Mouse (Mus musculus) B cell, adult 2 months (primary cell): ENCODE measurements around the gene Tm9sf4.

ENCODE experiments used
- DNase-seq, 2 experiments: peaks; one replicate each; pipeline ENCODE4 v3.0.0; 2022

Gene Tm9sf4

DNA sequence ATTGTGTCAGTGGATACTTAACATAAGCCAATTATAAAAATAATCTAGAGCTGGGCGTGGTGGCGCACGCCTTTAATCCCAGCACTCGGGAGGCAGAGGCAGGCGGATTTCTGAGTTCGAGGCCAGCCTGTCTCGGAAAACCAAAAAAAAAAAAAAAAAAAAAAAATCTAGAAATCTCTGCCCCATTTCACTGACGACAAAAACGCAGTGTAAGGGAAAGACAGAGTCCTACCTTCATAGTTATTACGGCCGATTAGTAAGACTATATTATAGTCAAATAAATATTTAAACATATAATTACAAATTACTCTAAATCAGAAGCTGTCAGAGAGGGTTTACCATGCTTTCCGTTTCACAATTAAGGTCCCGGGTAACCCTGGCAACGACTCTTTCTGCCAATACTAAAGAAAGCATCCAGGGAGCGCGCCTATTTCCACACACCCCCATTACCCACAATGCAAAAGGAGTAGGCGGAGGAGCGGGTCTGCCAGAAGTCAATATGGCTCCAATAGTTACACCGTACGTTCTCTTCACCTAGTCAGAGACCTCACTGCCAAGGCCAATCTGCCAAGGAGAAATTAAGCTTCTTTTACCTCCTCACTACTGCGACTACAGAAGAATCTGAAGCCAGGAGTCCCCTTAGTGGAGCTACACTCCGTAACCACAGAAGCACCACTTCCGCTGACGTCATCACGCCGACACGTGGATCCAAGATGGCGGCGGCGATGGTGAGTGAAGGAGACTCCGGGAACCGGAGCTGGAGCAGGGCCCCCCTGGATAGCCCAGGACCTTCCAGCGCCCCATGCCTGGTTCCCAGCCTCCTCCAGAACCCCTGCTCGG lies at the start of gene Tm9sf4:
Gene Tm9sf4, plus strand, starts transcription at position 460 of the 840 bp plus-strand sequence.
- peak; percentile 92 to 94 for DNase-seq

DNA sequence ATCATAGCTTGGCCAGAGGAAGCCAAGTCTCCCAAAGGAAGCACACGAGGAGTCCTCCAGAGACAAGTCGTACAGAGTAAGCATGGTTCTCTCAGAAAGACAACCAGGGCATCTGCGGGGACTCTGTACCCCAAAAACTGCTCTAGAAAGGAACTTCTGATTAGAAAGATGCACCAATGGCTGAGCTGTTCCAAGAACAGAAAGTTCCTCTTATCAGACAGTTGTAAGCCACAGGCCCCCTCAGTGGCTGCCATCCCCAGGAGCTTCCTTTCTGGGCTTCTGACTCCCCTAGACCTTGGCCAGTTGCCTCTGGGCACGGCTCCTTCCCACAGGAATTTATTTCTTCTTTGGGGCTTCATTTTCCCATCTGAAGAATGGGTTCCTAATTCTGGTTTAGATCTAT lies 45.4 kb upstream of the Tm9sf4 start:
- peak in 1 of 2 experiments; percentile 17 for DNase-seq

DNA sequence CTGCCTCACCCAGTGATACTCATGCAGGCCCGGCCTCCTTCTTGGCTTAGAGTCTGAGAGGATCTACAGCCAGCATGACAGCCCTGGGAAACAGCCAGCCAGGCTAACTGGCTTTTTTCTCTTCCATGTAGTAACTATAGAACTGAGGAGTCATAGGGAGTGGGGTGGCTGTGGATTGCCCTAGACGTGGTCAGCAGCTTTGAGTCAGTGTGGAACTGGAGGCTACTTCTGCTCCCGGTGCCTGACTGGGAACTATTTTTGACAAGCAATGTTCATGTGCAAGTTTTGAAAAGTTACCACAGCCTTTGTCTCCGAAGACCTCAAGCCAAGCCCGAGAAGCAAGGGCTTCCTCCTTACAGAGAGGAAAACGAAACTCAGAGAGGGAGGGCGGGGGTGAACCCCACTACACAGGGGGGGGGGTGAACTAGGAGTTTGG lies 44.0 kb upstream of the Tm9sf4 start:
- DNase-seq: peak; percentile 50 to 55

DNA sequence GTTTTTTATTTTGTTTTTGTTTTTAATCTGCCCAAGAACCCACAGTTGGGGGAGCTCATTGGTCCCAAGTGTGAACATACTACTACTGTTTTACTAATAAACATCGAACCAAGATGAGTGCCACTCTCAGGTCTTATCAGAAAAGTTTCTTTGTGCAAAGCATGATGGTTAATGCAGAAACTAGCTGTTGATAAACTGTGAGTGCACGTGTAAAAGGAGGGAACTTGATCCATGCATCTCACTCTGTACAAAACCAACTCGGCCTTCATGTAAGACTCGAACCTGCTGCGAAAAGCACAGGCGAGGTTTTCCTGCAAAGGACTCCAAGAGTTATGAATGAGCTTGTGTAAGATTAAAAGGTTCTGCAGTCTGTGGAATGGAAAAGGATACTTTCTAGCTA lies 41.6 kb upstream of the Tm9sf4 start:
- DNase-seq: no peak

DNA sequence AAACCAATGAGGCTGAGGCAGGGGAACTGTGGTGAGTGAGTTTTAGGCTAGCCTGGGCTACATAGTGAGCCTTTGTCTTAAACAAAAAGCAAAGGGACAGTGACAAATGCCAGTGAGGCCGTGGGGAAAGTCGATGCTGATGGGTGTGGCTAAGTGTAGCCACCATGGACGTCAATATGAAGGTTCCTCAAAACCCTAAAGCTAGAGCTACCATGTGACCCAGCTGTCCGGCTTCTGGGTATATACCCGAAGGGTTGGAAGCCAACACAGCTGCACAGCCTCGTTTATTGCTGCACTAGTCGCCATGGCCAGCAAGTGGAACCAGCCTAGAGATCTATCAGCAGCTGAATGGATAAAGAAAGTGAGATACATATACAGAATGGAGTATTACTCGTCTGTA lies 41.0 kb upstream of the Tm9sf4 start:
- DNase-seq: peak; percentile 61 to 64

DNA sequence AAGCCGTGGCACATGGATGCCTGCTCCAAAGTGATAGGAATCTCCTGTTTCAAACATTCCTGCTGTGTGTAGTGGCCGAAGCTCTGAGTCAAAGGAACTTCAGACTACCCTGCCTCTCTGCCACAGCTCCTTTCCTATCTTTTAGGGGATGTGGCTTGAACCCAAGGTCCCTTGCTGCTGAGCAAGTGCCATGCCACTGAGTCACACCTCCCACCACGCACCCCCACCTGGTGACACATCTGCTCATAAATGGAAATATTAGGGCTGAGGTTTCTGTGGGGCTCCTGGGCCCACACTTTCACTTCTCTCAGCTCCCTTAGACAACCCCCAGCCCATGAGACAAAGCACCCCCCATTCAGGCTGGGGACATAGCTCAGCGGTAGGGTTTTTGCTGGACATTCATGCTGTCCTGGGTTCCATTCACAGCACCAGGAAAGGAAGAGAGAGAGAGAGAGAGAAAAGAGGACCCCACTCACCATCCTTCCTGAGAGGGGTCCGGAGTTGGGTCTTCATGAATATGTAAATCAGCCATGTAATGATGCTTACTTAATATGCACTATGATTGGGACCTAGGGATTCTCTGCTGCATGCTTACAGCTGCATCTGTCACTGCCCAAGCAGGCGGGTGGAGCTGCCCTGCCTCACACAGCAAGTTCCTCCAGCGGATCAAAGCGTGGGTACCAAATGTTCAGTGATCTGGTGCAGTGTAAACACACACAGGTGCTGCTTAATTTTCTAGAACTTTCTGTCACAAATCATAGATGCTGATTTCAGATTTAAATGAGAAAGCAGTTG lies 39.1 kb upstream of the Tm9sf4 start:
- peak; percentile 62 to 69 for DNase-seq

DNA sequence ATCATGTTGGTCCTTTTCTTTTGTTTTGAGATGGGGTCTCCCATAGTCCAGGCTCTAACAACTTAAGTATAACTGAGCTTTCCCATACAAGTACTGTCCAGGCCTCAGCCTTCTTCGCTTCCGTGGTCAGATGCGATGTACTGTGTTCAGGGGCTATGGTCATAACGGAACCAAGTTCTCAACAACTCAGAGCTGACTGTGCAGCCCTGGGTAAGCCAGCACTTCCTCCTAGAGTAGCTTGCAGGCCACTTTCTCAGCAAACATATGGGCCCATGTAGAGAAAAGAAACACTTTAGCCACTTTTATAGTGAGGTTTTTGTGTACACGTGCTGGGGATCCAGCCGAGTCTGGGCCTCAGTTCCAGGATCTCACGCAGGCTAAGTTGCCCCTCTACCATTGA lies 38.4 kb upstream of the Tm9sf4 start:
- DNase-seq: peak in 1 of 2 experiments; percentile 25

DNA sequence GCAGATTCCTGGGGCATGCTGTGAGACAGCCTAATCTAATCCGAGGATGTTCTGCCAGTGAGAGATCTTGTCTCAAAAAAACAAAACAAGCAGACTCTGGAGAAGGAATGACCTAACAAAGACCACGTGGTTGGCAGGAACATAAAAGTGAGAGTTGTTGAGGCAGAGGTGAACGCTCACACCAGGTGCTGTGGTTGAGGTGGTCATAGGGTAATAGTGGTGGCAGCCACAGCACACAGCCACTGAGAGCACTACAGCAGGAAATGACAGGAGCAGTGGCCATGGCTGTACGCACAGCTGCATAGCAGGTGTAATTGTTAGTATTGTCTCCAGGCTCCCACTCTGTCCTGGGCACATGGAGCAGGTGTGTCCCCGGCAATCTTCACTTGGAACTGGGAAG lies 35.2 kb upstream of the Tm9sf4 start:
- peak; percentile 42 to 43 for DNase-seq

DNA sequence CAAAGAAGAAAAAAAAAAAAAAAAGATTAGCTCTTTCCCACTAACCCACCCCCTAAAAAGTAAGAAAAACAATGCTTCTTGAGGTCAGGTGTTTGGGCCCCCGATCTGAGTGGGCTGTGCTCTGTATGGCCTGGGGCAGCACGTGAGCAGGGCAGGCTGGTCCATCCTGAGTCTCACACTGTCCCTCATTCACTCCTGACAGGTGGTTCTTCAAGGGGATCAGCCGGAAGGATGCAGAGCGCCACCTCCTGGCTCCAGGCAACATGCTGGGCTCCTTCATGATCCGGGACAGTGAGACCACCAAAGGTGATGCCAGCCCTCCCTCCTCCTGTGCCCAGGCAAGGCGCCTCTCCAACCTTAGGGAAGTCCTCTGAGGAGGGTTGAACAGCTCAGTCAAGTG lies 30.1 kb upstream of the Tm9sf4 start:
- DNase-seq: peak; percentile 64 to 65

DNA sequence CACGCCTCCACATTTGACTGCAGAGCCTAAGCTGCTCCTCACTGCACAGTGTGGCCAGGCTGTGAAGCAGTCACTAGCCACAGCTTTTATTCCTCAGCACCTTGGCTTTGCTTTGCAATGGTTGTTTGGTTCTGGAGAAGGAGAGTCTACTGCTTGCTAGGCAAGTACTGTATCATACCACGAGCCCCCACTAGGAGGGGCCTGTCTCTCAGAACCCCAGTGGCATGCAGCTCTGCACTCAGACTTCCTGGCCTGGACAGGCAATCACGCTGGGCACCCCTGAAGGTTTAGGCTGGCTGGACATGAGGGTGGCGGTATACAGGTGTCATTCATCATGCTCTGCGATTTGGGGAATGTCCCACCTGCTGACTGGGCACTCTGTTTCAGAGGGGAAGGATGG lies 26.9 kb upstream of the Tm9sf4 start:
- no peak for DNase-seq

DNA sequence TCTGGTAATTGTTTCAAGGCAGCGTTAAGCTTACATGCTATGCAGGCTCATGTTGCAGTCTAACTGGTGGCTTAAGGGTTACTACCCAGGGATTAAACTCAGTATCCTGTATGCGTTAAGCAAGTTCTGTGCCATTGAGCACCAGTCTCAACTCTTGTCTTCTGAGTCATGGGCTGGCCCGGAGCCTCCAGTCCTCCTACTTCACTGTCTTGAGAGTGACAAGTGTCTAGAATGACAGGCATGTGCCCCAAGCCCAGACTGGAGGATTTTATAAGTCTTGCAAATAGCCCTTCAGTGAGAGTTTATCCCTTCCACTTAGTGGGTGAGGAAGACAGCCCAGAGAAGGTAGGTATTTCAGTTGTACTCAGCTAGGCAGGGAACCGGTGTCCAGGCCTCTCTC lies 24.9 kb upstream of the Tm9sf4 start:
- DNase-seq: no peak

DNA sequence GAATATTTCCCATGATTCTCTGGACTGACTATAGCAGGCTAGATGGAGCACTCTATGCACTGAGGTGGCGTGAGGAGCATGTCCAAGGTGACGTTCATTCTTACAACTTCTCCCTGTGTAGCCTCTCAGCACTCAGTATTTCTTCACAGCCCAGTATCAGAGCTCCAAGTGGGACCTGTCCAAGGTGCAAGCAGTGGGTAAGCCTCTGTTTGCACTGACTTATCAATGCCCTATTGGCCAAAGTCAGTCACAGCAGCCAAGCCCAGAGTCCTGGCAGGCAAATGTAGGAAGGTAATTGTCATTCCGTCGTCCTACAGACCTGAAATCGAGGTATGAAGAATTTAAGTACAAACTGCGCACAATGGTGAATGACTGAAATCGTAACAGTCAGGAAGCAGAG lies 21.9 kb upstream of the Tm9sf4 start:
- no peak for DNase-seq

DNA sequence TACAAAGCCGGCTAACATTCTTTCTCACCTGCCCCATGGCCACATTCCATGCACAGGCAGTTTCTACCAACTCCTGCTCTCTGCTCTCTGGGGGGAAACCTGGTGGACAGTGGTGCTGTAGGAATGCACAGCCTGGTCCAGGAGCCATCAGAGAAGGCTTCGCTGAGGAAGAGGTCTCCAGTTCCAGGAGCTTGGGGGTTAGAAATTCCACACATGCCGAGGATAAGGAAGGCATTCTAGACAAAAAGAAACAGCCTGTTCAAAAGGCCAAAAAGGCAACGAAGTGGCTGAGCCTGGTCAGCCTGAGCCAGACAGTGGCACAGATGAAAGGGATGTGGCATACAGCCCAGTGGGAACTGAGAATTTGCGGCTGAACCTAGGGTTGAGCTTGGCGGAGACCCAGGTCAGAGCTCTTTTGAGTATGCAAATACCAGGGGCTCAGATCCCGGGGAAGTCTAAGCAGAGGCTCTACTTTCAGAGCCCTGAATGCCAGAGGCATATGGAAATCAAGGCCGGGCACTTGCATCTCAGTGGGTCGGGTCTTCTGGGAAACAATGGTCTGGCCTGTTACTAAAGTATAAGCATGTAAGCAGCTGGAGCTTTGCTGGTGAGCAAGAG lies 21.0 kb upstream of the Tm9sf4 start:
- peak in 1 of 2 experiments; percentile 11 for DNase-seq

DNA sequence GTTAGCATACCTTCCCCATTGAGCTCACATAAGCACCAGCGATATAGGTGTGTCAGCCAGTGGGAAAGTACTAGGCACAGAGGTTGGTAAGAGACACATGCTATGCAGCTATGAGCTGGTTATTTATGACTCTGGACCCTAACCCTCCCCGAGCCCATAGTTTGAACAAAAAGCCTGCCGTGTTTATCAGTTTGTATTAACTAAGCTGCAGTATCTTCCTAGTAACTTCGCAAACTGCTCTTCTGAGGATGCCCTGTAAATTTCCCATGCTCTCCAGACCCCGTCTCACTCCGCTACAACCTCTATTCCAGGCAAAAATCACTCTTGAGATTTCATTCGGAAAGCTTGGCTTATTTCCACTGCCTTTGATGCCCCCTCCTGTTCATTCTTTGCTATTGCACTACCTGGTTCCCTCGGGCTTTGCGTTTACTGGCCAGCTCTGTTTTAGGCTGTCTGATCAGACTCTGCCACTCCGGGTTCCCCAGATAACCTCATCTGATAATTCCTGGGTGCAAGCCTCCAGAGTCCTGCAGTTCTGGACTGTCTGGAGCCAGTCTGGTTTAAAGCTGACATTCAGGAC lies 18.4 kb upstream of the Tm9sf4 start:
- DNase-seq: peak; percentile 72 to 73

DNA sequence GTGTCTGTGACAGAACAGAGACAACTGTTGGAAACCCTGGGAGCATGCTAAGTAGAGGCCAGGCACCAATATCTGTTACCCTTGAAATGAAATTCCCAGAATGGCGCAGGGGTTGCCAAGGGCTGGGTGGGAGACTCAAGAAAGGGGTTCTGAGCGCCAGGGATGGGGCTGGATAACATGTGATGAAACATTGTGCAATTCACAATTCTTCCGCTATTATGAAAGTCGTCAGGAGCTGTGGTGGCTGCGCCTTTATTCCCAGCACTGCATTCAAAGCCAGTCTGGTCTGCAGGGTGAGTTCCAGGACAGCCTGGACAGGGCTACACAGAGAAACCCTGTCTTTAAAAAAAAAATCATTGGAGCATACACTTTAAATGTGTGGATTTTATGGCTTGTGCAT lies 15.8 kb upstream of the Tm9sf4 start:
- no peak for DNase-seq

DNA sequence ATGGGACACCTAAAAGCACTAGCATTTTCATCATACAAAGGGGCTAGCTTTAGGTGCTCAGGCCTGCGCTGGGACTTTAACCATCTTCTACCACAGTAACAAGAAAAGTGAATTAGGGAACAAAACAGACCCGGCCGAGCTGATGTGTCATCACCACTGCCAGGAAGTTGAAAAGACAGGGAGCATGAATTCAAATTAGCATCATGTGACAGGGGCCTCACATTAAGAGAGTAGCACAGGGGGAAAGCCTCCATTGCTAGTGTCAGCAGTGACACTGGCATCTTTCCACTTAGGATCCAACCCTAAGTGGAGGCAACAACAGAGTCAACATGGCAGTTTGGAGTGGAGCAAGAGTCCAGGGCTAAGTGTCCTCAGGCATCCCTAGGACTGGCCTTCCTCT lies 13.9 kb upstream of the Tm9sf4 start:
- no peak for DNase-seq

DNA sequence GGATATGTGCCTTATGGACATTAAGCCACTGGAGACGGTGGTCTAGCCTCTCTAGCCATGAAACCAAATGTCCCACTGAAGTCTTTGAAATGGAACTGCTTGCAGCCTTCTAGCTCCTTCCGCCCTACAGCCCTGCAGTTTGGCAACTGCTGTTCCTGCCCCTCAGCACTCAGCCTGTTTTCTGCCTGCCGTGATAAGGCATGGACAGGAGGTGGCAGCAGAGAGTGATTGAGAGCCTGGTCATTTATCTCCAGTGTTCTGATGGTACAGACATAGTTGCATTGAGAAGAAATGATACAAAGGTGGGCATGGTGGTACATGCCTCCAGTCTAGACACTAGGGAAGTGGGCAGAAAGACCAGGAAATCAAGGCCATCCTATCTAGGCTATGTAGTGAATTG lies 13.4 kb upstream of the Tm9sf4 start:
- peak; percentile 76 to 80 for DNase-seq

DNA sequence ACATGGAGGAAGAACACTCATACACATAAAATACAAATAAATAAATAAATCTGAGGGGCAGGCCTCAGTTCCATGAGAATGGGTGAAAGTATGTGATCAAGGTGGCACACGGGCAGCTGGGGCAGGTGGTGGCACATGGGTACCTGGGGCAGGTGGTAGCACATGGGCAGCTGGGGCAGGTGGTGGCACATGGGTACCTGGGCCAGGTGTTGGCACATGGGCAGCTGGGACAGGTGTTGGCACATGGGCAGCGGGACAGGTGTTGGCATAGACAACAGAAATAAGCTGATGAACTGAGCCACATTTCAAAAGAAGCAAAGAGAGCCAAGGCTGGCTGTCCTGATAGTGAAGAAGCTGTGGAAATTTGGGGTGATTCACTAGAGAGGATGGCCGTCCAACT lies 11.4 kb upstream of the Tm9sf4 start:
- DNase-seq: no peak

DNA sequence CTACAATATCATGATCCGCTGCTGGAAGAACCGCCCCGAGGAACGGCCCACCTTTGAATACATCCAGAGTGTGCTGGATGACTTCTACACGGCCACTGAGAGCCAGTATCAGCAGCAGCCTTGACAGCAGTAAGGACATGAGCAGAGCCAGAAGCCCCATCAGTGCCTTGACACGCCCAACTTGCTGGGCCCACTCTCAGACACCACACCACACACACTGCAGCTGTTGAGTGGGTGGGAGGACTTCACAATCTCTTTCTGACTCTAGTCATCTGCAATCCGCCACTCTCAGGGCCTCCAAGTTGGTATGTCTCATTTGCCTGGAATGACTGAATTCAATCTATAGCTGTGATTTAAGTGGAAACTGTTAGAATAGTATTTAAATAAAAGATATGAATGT lies 10.1 kb upstream of the Tm9sf4 start:
- no peak for DNase-seq

DNA sequence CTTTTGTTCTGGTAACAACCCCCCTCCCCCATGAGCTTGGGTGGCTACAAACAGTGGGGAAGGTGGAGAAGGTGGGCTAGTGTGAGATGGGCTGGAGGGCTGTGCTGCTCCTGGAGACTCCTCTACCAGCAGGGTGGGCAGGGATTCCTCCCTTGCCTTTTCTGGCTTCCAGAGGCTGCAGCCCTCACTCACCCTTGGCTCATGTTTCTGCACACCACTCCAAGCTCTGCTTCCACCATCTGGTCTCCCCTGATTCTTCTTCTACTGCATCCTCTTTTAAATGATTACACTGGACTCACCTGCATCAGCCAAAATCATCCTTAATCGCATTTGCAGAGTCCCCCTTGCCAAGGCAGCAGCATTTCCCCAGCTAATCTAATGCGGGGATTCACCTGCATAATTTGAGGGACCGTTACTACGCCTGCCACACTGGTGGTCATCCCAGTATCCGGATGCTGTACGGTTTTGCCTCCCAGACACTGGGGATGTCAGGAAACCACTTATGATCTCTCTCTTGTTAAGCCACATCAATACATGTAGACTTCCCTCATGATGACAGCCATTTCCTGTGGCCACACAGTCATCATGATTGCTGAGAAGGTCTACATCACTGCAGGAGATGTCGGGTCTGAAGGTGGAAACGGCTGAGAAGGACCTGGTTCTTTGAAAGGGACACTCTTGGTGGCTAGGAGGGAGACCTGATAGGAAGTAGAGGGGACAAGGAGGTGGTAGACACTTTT lies 9.0 kb upstream of the Tm9sf4 start:
- no peak for DNase-seq

DNA sequence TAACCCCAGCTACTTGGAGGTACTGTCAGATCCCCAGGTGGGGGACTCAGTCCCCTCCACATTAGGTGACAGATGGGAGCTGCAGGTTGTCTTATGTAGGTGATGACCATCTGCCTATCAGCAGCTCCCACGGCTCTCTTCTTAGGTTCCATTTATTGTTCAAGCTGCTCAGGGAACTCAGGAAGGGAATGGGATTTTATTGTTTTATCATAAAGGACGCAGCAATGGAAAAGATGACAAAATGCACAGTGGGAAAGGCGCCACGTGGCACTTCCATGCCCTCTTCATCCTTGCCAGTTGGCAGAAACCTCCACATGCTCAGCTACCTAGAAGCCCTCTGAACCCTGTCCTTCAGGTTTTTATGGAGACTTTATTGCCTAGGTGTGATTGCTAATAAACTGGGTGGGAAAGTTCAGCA lies 8.1 kb upstream of the Tm9sf4 start:
- DNase-seq: no peak

DNA sequence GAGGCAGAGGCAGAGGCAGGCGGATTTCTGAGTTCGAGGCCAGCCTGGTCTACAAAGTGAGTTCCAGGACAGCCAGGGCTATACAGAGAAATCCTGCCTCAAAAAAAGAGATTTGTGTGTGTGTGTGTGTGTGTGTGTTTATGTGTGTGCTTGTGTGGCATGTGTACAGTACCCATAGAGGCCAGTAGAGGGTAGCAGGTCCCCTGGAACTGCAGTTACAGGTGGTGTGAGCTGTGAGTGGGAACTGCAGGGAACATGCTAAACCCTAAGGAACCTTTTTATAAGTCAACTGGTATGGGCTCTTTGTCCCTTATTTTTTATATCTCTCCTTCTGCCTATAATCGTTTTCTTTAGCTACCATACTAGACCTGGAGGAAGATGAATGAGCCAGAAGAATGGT lies 3.8 kb upstream of the Tm9sf4 start:
- peak; percentile 42 to 52 for DNase-seq

DNA sequence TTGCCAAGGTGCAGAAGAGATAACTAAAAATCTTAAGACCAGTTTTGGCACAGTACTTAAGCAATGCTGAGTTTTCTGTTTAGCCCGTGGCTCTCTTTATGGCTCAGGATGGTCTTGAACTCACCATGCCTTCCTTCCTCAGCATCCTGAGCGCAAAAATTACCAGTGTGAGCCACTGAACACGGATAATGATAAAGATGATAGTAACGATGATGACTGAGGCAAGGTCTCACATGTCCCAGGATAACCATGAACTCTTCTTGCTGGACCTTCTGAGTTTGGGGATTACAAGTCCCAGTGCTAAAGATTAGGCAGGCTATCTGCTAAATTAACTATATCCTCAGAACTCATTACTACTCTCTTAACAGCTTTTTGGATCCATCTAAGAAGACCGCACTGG lies 970 bp upstream of the Tm9sf4 start:
- no peak for DNase-seq
